Mouse (Mus musculus) yolk sac, embryonic 10.5 days (tissue): ENCODE measurements around the gene Elmo3.

Experiments
- DNase-seq: peaks from one replicate; pipeline ENCODE4 v3.0.0-alpha.2; 2017; ENCODE audit warnings: low spot score

Gene Elmo3

GRCm38 (mm10) chr8:105305211-105306145 lies at the start of gene Elmo3:
TSS of gene Elmo3 (plus strand) at chr8:105305601.
- DNase-seq: peak; percentile 89

GRCm38 (mm10) chr8:105257318-105258114 lies 47.9 kb upstream of the Elmo3 start:
- DNase-seq: no peak

GRCm38 (mm10) chr8:105258911-105259720 lies 46.3 kb upstream of the Elmo3 start:
- no peak for DNase-seq

GRCm38 (mm10) chr8:105259721-105260320 lies 45.6 kb upstream of the Elmo3 start:
- peak; percentile 68 for DNase-seq

- DNase-seq: no peak
Measured at GRCm38 (mm10) chr8:105260371-105261099, 44.9 kb upstream of the Elmo3 start.

- no peak for DNase-seq
Measured at GRCm38 (mm10) chr8:105261326-105261980, 43.9 kb upstream of the Elmo3 start.

GRCm38 (mm10) chr8:105263244-105263912 lies 42.0 kb upstream of the Elmo3 start:
- DNase-seq: no peak

GRCm38 (mm10) chr8:105264024-105264982 lies 41.1 kb upstream of the Elmo3 start, which contains the start of the genes Tradd and Fbxl8:
TSS of gene Tradd (minus strand) at chr8:105264609.
TSS of gene Fbxl8 (plus strand) at chr8:105264648.
- peak; percentile 84 for DNase-seq

- peak; percentile 36 for DNase-seq
Measured at GRCm38 (mm10) chr8:105265128-105265527, 40.3 kb upstream of the Elmo3 start.

GRCm38 (mm10) chr8:105266775-105267174 lies 38.6 kb upstream of the Elmo3 start:
- DNase-seq: no peak

GRCm38 (mm10) chr8:105268342-105269074 lies 36.9 kb upstream of the Elmo3 start:
- peak; percentile 74 for DNase-seq

- DNase-seq: peak; percentile 67
Measured at GRCm38 (mm10) chr8:105269075-105269458, 36.3 kb upstream of the Elmo3 start.

GRCm38 (mm10) chr8:105269461-105269947 lies 35.9 kb upstream of the Elmo3 start, which contains the start of gene Hsf4:
TSS of gene Hsf4 (plus strand) at chr8:105269801.
- peak; percentile 76 for DNase-seq

- DNase-seq: no peak
Measured at GRCm38 (mm10) chr8:105270101-105270915, 35.1 kb upstream of the Elmo3 start.

GRCm38 (mm10) chr8:105270916-105271186 lies 34.5 kb upstream of the Elmo3 start:
- DNase-seq: no peak

- DNase-seq: no peak
Measured at GRCm38 (mm10) chr8:105275387-105275786, 30.0 kb upstream of the Elmo3 start.

- DNase-seq: no peak
Measured at GRCm38 (mm10) chr8:105275840-105276239, 29.6 kb upstream of the Elmo3 start, which contains the start of gene Nol3. TSS of gene Nol3 (plus strand) at chr8:105276140.
